Comparison of ENCODE assay signal across 8 mouse cellular contexts in the genomic region with DNA sequence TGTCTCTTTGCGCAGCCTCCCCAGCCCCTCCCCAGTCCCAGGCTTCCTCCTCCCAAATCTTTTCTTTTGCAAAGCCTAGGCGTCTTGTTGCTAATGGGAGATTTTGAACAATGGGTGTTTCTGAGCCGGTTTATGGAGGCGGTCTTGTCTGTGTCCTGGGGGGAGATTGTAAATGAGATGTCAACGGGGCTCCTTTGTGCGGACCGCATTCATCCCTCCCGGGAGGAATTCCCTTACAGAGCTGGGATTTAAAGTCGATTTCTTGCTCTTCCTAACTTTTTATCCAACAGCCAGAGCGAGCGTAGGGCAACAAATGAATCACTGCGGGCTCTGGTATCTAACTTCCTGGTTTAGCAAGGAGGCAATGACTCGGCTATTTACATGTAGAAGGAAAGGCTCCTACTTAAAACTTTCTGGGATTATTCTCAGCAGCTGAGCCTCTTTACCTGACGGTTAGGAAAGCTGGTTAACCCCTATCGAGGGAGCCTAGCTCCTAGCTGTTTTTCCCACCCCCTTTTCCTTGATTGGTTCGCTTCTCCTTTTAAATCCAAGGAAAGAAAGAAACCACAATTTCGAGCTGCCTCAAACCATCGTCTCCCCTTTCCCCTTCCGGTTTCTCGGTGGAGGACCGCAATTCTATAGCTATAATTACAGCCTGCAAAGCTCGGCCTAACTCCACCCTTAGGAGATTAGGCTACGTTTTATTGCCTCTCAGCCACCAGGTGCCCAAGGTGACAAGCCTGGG.
DNase-seq lines count a peak whose midpoint lies in the region; ATAC-seq and TF ChIP-seq lines count a peak whose summit lies in the region.

No protein-coding gene starts in this region.

- peak overlapping the region; percentile 56 for H3ac ChIP-seq in C2C12 (ENCODE audit: control insufficient read depth, insufficient read length, low read depth)

- WGBS in forebrain, embryonic 16.5 days, result 1% methylated on average over 23 of the region's 23 CpGs
- under 1% methylated on average over 23 of the region's 23 CpGs for WGBS in intestine, embryonic 14.5 days
- WGBS in stomach, embryonic 14.5 days, result 1% methylated on average over 23 of the region's 23 CpGs

- H3K36me3 ChIP-seq in C2C12 (ENCODE audit: control insufficient read depth, insufficient read depth), result no peaks in the 10 kb centered on the region
- H3K36me3 ChIP-seq in forebrain, embryonic 16.5 days (ENCODE audit: control insufficient read depth, insufficient read depth), result no peaks in the 10 kb centered on the region
- H3K36me3 ChIP-seq in intestine, embryonic 14.5 days (ENCODE audit: control insufficient read depth, insufficient read depth, low read length), result no peaks in the 10 kb centered on the region
- H3K36me3 ChIP-seq in stomach, embryonic 14.5 days (ENCODE audit: control insufficient read depth, insufficient read depth, low read length), result no peaks in the 10 kb centered on the region

- peaks cover 18% of the 10 kb centered on the region for H3K4me1 ChIP-seq in forebrain, embryonic 16.5 days (replicated peaks; ENCODE audit: control insufficient read depth, insufficient read depth, low read length)
- H3K4me1 ChIP-seq in intestine, embryonic 14.5 days (replicated peaks; ENCODE audit: control insufficient read depth, insufficient read depth, low read length), result peaks cover 34% of the 10 kb centered on the region
- H3K4me1 ChIP-seq in stomach, embryonic 14.5 days (ENCODE audit: control insufficient read depth, insufficient read depth, low read length), result peaks cover 22% of the 10 kb centered on the region; the same call in 1 of the 2 replicates

- no peak overlapping the region for H3K27ac ChIP-seq in forebrain, embryonic 16.5 days (ENCODE audit: low read length)
- H3K27ac ChIP-seq in intestine, embryonic 14.5 days (ENCODE audit: low read depth), result peak overlapping the region; percentile 95
- peak overlapping the region; percentile 93 for H3K27ac ChIP-seq in stomach, embryonic 14.5 days (ENCODE audit: low read length)

- no peaks in the 10 kb centered on the region for H3K79me3 ChIP-seq in C2C12 (ENCODE audit: low read depth)

- DNase-seq in NIH3T3 (ENCODE audit: low read depth), result peak; percentile 80
- DNase-seq in intestine, embryonic 14.5 days (ENCODE audit: low spot score), result peak; percentile 77
- peak; percentile 35 for DNase-seq in lung, postnatal 14 days
- no peak for DNase-seq in cerebellum, postnatal 14 days
- DNase-seq in cerebellum, adult 9-11 months, result no peak

- peak; percentile 19; the same call in 1 of the 2 replicates for ATAC-seq in forebrain, embryonic 16.5 days
- peak; percentile 70 for ATAC-seq in intestine, embryonic 14.5 days (replicated peaks; ENCODE audit: low FRiP score, low TSS enrichment, low read depth)
- ATAC-seq in stomach, embryonic 14.5 days (ENCODE audit: insufficient number of reproducible peaks, insufficient read depth, low FRiP score, low read depth), result no peak; the same call in 1 of the 2 replicates

- H3K79me2 ChIP-seq in C2C12 (ENCODE audit: control insufficient read depth, insufficient read depth), result no peaks in the 10 kb centered on the region

- peak overlapping the region; percentile 63 for H3K4me2 ChIP-seq in forebrain, embryonic 16.5 days (ENCODE audit: low read length)
- H3K4me2 ChIP-seq in intestine, embryonic 14.5 days (ENCODE audit: low read length), result peak overlapping the region; percentile 72
- peak overlapping the region; percentile 65 for H3K4me2 ChIP-seq in stomach, embryonic 14.5 days (replicated peaks; ENCODE audit: low read depth, low read length)

- H3K4me3 ChIP-seq in C2C12 (ENCODE audit: insufficient read depth, poor library complexity, severe bottlenecking), result no peak overlapping the region
- H3K4me3 ChIP-seq in forebrain, embryonic 16.5 days (replicated peaks; ENCODE audit: low read length), result peak overlapping the region; percentile 34
- peak overlapping the region; percentile 31 for H3K4me3 ChIP-seq in intestine, embryonic 14.5 days (ENCODE audit: low read depth, low read length)
- peak overlapping the region; percentile 11 for H3K4me3 ChIP-seq in stomach, embryonic 14.5 days (ENCODE audit: low read depth, low read length)

- H3K27me3 ChIP-seq in C2C12 (ENCODE audit: control insufficient read depth, insufficient read depth, insufficient read length), result no peaks in the 10 kb centered on the region
- peaks cover 2% of the 10 kb centered on the region; the same call in 1 of the 2 replicates for H3K27me3 ChIP-seq in forebrain, embryonic 16.5 days (replicated peaks; ENCODE audit: control insufficient read depth, insufficient read depth, low read length)
- no peaks in the 10 kb centered on the region for H3K27me3 ChIP-seq in intestine, embryonic 14.5 days (replicated peaks; ENCODE audit: control insufficient read depth, insufficient read depth, low read length)
- H3K27me3 ChIP-seq in stomach, embryonic 14.5 days (ENCODE audit: control insufficient read depth, insufficient read depth, low read length), result no peaks in the 10 kb centered on the region

- no peak for TF ChIP-seq CTCF in C2C12 (IDR thresholded peaks at IDR 0.05; ENCODE audit: control insufficient read depth, insufficient read depth, insufficient read length)

- H3K9ac ChIP-seq in forebrain, embryonic 16.5 days (replicated peaks; ENCODE audit: low read depth, low read length), result peak overlapping the region; percentile 39
- peak overlapping the region; percentile 38 for H3K9ac ChIP-seq in intestine, embryonic 14.5 days (ENCODE audit: low read length)
- H3K9ac ChIP-seq in stomach, embryonic 14.5 days (replicated peaks; ENCODE audit: low read depth, low read length), result peak overlapping the region; percentile 39

- no peaks in the 10 kb centered on the region for H3K9me3 ChIP-seq in forebrain, embryonic 16.5 days (ENCODE audit: control insufficient read depth, low read length)
- H3K9me3 ChIP-seq in intestine, embryonic 14.5 days (ENCODE audit: control insufficient read depth, low read length), result no peaks in the 10 kb centered on the region
- H3K9me3 ChIP-seq in stomach, embryonic 14.5 days (ENCODE audit: control insufficient read depth, low read depth, low read length), result no peaks in the 10 kb centered on the region

TF ChIP-seq in C2C12, 6 proteins besides CTCF, POLR2A, EP300 and RAD21:
- TF ChIP-seq MYOG (IDR thresholded peaks at IDR 0.05; ENCODE audit: control insufficient read depth, extremely low read depth, insufficient read length), result no peak
- TF ChIP-seq MYOD1 (IDR thresholded peaks at IDR 0.05; ENCODE audit: control insufficient read depth, insufficient read length, low read depth), result peak; percentile 24

Comparison
In these comparisons a context has a peak if more than half of its experiments do, and no peak if none do; other contexts are left out.
1. DNase-seq: peak in NIH3T3 (single experiment), intestine, embryonic 14.5 days (single experiment) and lung, postnatal 14 days (single experiment); none in cerebellum, postnatal 14 days (0 of 2) and cerebellum, adult 9-11 months (single experiment).
2. Peak in every context shown above with its lines, with median percentiles within 50 percentile points of each other: H3K4me2 ChIP-seq and H3K9ac ChIP-seq.